Mouse (Mus musculus): ENCODE measurements around the gene Snx30.

The Snx30 gene

DNA sequence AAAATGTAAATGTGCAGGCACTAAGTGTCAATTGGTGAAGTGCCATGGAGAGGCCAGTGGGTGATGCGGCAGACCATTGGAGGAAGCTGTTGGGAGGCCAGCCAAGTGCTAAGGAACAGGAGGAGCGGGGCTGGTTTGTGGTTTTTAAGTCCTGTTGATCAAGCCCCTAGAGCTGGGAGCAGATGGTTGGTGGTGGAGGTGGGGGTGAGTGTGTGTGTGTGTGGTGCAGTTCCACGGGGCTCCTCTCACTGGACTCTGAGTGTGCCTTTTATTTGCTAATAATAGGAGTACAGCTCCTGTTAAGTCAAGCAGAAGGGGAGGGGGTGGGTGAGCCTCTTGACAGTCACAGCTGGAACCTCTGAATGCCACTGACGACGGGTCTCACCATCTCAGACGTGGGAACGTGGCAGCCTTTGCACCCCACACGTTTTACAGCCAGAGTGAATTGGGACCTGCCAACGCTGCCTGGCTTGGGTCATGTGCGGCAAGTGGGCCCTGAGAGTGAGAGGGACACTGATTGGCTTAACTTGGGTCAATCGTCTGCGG is 13.9 kb downstream of the Snx30 start:
- intact Hi-C loops (cut with DNase I), result no loop called here

DNA sequence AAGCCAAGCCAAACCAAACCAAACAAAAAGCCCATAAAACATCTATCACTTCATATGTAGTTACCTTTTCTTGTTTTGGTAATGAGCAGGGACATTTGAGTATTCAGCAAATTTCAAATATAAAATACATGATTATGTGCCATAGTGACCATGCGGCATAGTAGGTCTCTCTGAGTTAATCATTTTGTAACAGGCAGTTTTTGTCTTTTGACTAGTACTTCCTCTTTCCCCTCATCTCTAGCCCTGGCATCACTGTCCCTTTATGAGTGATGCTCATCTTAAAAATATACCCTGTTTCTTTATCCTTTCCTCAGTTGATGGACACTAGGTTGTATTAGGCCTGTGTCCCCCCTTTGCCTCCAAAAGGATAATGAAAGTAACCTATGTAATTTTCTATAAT is 15.9 kb downstream of the Snx30 start:
- intact Hi-C loops (cut with DNase I), result no loop called here

DNA sequence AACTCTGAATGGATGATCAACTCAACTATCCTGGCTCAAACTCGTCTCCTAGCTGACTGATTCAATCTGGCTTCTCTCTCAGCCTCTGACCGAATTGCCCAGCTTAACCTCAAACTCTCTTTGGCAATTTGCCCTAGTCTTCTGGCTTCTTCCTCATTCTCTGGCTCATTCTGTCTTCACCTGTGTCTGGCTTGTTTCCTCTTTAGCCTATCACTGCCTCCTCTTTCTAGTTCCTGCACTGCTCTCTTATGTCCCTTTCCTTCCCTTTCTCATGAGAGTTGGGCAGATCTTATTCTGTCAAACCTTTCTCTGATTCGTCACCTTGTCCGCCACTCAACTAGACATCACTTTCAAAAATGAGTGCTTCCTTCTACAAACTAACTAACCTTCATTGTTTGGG is 16.5 kb downstream of the Snx30 start:
- intact Hi-C loops (cut with DNase I), result no loop called here

DNA sequence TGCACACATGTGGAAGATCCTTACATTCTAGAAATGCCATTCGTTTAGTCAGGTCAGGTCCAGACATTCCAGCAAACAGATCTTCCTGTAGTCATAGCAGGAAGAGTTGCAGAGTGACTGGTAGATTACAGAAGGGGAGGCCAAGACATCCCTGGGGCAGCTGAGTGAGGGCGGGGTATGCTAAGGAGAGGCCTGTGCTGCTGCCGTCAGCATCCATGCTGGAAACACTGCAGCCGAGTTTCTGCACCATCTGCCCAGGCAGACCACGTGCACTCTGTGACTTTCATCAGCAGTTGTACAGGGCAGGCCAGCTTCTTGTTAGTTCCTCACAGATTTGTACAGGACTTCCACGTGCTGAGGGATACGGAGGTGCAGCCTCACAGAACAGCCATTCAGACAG is 17.8 kb downstream of the Snx30 start:
- intact Hi-C loops (cut with DNase I), result no loop called here

DNA sequence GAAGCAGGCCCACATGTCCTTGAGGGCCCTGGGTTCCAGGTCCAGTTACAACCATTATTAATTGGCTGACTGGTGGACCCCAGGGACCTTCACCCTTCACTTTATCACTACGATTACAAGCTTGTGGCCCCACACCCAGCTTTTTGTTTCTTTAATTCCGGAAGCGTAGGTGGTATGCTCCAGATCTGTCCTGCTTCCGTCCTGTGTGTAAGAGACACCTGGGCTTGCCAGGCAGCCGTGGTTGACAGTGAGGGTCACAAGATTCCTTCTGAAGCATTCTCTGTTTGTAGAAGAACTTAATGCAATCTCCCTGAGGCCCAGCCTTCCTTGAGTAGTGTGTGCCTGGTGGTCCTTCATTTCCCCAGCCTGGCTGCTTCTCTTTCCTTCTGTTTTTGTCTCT is 19.2 kb downstream of the Snx30 start:
- intact Hi-C loops (cut with DNase I), result no loop called here

DNA sequence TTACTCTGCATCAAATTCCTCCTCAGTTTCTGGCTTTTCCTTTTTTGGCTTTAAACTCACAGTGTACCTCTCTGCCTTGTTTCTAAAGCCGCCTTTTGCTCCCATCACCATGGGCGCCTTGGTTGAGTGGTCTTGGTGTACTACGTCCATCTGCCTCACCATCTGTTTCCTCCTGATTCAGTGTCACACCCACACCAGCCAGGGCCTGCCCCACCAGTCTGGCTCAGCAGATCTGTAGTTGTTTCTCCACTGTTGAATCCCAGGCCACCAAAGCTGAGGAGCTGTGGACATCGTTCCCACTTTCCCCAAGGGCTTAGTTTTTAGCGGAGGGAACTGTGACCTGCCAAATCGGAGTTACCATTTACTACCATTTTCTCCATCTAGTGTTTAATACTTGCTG is 20.0 kb downstream of the Snx30 start:
- intact Hi-C loops (cut with DNase I), result no loop called here

DNA sequence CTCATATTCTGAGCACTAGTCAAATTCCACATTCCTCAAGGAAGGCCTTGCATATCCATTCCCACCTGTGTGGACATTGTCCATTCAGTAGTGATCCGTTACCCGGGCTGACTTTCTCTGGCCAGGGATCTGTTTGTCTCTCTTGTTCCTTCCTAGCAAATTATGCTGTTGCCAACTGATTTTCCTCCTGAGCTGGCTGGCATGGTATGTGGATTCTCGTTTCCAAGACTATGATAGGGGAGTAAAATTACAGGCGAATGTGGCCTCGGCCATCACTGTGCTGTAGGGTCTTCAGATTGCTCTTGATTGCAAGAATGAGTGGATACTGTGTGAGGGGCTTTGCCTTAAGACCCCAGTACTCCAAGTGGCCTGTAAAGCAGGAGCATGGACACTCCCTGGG is 20.7 kb downstream of the Snx30 start:
- intact Hi-C loops (cut with DNase I), result no loop called here

DNA sequence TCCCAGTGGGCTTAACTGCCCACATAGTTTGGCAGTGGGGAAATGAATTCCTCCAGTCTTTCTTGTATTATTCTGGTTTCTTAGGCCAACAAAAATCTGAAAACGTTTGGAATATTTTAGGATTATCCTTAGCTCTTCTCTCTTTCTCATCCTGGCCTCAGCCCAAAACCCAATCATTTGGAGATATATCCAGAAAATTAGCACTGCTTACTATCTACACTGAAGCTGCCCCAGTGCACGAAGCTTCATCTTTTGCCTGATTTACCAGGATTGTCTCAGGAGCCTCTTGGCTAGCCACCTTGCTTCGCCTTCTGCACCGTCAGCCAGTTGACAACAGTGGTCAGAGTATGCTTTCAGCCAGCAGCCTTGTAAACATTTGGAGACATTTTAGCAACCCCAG is 23.4 kb downstream of the Snx30 start:
- intact Hi-C loops (cut with DNase I), result no loop called here

DNA sequence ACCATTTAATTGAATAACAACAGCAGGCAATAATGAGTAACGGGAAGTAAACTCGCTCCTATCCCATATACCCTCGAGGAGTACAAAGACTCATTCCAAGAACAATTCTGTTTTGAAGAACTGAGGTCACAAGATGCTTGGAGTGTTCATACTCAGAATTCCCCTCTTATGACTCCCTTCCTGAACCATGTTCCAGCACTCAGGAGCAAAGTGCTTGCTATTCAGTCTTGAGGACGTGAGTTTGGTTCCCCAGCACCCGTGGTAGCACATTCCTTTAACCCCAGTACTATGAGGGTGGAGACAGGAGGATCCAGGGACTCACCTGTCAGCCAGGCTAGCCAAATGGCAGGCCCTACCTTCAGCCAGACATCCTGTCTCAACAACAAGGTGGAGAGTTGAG is 25.4 kb downstream of the Snx30 start:
- intact Hi-C loops (cut with DNase I), result no loop called here

DNA sequence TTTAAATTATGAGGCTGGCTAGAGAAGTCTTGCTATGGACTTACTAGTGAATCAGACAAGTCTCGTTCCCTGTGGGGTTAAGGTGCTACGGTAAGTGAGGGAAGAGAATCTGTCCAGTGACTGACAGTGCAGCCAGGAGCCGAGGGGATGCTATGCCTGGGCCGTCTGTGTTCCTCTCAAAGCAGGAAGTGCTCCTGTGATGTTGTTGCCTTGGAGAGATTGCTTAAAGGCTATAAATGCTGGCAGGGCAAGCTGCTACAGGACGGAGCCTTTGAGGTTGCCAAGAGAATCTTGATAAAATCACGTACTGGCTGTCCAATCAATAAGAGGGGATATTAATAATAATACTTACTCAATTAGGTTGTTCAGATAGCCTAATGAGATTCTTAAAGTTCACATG is 27.2 kb downstream of the Snx30 start:
- intact Hi-C loops (cut with DNase I), result no loop called here

DNA sequence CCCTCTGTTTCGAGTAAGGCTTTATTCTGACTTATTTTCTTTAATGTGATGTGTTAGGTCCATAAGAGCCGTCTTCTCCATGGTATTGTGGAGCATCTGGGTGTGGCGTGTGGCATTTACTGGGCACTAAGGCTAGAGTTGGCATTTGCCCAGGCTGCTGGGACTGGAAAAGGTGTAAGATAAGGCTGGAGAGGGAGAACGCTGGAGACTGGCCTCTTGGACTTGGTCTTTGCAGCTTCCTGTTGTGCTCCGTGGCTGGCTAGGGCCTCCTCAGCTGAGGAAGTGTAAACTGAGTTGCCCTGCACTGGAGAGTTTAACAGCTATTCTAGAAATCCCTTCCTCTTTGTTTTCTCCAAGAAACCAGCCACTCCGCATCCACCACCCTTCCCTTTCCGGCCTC is 32.0 kb downstream of the Snx30 start:
- intact Hi-C loops (cut with DNase I), result no loop called here

DNA sequence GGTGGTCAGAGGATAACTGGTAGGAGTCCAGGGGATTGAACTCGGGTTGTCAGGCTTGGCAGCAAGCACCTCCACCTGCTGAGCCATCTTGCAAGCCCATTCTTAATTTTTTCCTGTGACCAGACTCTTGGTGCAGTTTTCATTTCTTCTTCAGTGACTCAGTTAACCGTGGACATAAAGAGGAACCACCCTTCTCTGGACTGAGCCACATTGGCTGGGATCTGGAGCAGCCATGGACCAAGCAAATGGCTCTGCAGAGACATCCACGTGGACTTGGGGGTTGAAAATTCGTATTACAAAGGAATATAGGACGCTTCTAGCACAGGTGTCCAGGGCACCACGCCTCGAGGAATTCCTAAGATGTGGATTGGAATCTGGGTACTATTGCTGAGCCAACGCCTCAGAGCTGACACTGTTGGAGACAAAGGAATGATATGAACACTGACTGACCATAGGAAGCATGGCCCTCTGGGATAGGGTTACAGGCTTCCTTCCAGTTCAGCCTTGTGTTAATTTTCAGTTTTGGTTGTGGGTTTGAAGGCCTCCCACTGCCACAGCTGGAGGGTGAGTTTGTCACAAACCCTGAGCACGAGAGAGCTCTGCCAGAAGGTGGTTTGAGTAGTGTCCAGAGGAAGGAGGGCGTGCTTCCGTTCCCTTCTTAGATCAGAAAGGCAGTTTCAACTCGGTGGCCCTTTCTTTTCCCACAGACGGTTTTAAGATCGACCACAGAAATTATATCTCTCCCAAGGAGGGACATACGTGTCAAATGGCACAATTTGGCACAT is 39.0 kb downstream of the Snx30 start:
- intact Hi-C loops (cut with DNase I), result no loop called here

DNA sequence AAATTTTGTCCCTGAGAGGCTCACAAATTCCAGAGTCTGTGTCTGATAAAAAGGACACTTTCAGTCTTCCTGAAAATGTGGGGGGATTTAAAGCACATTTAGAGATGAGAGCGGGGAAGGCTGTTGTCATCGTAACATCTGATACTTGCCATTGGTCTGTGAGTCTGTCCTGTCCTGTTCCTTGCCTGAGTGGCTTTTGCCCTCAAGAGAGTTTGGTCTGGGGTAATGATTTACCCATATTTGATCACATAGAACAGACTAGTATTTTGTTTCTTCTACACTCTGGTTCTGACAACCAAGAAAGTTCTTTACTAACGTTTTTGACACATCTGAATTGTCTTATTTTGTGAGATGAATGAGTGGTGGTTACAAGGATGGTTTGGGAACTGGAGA is 39.6 kb downstream of the Snx30 start:
- intact Hi-C loops (cut with DNase I), result no loop called here

DNA sequence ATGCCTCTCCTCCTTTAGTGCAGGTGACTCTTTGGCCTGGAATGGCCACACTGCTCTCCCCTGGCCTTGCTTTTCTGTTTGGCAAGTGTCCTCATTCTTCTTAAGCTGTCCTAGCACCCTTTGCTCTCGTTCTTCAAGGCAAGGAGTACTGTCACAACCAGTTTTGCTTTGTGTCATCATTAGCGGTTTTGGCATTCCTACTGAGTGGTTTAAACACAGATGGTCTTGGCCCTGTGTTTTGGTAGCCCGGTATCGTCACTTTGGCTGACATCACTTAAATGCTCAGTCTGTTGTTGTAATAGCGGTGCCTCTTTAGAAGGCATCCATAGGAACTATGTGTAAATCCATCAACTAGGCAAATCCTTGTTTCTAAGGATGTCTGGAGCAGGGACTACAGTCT is 41.8 kb downstream of the Snx30 start:
- intact Hi-C loops (cut with DNase I), result no loop called here

DNA sequence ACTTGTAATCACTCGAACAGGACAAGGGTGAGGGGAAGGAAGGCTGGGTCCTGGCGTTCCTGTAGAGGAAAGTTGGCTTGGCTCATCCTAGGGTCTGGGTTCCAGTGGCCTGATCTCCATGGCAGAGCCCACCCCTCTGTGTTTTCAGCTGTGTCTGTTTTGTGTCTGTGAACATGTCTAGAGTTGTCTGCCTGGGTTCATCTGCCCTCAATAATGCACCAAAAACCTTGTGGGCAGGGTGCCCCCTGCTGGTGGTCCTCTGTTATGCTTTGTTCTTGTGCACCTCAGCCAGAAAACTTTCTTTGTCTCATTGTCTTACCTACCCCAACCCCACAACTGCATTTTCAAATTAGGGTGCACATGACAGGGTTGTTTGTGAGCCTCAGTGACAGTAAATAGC is 44.5 kb downstream of the Snx30 start:
- intact Hi-C loops (cut with DNase I), result loop anchor here (2.0 to 10.0 kb wide), 3 partner anchors 43 to 235 kb away; partner anchors contain the start of gene Snx30

DNA sequence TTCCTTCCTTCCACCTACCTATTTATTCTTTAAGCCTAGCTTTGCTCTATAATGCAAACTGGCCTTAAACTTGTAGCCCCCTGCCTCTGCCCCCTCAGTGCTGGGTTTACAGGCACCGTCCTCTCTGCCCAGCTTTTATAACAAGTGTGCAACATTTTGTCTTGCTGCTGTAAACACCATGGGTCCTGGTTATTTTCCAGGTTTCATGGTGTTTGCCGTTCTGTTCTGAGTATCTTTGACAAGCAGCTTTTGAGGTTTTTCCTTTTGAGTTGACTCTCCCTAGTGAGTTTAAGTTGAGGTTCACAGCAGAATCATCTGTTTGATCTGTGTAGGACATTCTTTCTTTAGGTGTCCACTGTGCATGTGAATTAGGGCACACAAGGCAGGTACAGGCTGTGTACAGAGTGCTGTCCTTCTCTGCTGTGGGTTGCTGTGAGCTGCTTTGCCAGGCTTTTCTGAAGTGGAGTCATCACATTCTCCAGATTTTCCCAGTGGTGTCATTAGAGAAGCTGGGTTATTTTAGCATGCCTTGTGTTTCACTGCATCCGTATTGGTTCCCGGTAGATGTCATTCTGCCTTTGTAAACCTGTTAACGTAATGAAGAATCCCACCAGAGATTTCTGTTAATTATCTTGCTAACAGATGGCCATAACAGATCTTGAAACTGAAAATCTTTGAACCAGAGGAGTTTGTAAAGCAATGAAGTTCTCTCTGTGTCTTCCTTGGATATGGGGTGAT is 45.4 kb downstream of the Snx30 start:
- intact Hi-C loops (cut with DNase I), result loop anchor here (2.0 to 10.0 kb wide), 3 partner anchors 44 to 236 kb away; partner anchors contain the start of gene Snx30

DNA sequence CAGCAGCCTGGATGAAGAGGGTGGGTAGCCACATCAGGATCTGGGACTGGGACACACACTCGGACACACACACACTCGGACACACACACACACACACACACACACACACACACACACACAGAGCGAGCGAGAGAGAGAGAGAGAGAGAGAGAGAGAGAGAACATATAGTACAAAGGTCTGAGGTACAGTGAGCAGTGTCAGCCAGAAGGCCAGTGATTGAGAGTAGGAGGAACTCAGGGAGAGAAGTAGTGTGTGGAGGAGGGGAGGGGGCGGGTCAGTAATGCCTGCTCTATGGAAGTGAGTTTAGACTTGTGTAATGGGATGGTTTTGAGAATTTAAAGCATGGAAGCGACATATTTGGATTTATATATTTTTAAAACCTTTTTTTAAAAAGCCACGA is 47.5 kb downstream of the Snx30 start:
- intact Hi-C loops (cut with DNase I), result loop anchor here (5.0 to 10.0 kb wide), 2 partner anchors 46 to 238 kb away; partner anchors contain the start of gene Snx30

DNA sequence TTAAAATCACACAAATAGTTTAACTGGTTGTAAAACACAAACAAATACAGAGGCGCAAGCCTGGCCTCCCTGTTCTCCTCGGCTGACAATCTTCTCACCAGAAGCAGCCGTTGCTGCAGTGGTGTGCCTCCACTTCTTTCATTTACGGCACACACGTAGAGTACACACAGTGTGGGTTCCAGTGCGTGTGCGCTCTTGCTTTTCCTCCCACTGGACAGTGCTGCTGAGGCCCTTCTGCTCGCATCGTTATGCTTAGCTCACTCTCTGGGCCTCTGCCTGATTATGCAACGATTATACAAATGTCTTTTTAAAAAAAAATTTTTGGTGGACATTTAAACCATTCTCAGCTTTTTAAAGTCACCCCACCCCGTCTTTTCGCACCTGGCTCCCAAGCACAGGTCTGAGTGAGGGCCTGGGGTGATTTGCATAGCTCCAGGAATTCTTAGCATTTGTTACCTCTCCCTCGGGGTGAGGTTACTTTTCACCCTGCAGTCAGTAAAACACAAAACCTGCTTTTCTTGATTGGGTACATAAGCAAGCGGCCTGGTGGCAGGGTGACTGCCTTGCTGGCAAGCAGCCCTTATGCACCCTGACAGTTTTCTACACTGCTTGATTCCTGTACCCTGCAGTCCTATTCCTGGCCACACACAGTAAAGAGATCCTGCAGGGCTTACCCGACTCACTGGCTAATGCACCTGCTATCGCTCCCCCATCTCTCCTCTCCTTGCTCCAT is 54.2 kb downstream of the Snx30 start:
- intact Hi-C loops (cut with DNase I), result loop anchor here (10.0 kb wide), 1 partner anchor 245 kb away; no protein-coding TSS in a partner anchor

DNA sequence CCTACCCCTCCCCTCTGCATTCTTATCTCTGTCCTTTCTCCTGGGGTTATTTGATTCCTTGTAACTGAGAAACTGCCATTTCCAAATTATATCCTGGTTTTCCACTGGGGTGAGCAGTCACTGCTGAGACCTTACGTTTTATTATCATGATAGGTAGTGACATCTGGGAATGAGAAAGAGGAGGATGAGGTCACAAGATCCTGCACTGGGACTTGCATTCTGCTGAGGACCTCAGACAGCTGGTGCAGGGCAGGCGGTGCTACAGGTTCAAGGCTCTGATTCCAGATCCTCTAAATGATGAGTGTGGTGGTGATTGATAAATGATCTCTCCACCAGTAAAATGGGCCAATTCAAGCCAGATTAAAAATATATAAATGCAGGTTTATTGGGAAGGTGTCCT is 54.8 kb downstream of the Snx30 start:
- intact Hi-C loops (cut with DNase I), result no loop called here

DNA sequence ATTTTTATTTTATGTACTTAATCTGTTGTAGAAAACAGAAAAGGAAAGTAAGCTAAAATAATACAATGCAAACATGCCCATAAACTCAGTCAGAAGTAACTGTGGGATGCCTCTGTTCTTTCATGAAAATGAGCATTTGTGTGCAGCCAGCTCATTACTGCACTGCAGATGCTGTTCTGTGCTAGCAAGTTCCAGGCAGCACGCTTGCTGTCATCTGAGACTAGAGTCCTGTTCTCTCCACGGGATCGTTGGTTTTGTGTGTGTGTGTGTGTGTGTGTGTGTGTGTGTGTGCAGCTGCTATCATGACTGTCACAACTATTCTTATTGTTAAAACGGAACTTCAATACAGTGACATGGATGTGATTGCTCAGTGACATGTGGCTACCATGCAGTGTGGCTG is 56.2 kb downstream of the Snx30 start:
- intact Hi-C loops (cut with DNase I), result no loop called here

DNA sequence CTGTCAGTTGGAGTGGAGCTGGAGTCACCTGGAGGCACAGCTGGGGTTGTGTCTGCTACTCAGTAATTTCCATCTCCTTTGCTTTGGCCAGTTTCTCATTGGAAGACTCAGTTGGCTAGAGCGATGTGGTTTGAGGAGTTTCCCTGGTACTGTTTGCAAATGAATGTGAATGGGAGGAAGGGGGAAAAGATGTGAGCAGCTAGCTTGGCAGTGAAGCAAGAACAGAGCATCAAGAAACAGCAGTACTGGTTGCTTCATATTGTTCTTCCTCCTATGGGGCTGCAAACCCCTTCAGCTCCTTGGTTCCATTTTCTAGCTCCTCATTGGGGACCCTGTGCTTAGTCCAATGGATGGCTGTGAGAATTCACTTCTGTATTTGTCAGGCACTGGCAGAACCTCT is 56.7 kb downstream of the Snx30 start:
- intact Hi-C loops (cut with DNase I), result no loop called here

DNA sequence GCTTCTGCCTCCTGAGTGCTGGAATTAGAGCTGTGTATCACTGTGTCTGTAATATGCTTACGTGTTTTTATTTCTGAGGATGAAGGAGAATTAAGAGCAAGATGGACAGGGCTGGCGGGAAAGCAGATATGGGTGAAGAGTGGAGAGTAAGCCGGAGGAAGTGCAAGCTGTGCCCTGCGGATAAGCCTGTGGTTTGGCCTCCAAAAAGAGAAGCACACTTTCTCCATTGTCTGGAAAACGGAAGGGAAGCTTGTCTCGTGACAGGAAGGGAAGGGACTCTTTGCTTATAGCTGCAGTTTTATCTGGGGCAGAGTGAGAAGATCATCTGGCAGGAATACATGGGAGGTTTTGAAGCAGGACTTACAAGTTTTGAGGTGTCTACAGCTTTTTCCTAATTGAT is 58.2 kb downstream of the Snx30 start:
- intact Hi-C loops (cut with DNase I), result no loop called here

Measured in adrenal gland (tissue).